Mouse (Mus musculus): ENCODE results near the gene Hnrnpl.

Hnrnpl gene

DNA sequence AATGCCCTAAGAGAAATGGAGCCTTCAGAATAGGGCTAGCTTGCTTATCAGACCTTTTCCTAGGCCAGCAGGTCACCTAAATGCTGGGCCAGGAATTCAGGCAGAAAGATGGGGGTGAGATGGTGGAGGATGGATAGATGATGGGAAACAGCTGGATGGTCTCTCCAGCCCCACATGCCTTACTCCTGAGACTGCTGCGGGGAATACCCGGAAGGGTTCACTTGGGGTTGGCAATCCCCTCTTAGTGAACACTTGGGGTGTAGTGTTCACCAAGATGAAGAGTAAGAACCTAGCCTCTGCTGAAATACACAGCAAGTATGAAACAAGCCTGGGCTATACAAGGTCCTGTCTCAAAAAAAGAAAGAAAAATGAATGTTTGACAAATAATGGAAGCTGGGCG is 19.1 kb upstream of the Hnrnpl start:
- in situ Hi-C loops (cut with MboI; ENCODE audit: low sequenced_read_pairs), result no loop called here

DNA sequence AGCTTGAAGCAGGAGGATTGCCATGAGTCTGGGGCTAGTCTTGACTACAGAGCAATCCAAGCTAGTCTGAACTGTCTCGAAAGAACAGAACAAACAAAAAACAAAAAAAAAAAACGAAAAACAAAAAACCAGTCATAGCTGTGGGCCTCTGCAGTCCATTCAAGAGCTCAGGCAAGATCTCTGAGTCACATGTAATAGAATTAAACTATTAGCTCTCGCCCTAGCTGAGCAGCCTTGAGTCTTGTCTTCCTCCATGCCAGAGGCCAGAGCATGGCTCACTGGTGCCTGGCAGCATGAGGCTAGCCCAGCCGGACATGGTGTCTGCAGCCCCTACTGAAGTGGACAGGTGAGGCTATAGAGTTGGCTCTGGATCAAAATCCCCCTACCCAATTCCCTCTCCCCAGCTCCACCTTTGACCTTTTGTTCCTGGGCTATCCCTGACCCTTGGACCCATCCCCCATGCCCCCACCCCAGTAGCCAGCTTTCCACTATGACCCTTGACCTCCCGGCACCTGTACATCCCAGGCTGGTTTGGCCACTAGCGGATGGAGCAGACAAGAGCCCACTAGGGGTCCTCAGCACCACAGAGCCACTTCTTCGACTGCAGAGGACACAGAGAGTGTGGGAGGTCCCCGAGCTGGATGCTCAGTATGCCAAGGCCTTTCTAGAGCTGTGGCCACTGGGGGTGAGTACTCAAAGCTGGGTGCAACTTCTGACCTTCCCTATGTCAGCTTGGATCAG is 18.1 kb upstream of the Hnrnpl start:
- in situ Hi-C loops (cut with MboI; ENCODE audit: low sequenced_read_pairs), result no loop called here

DNA sequence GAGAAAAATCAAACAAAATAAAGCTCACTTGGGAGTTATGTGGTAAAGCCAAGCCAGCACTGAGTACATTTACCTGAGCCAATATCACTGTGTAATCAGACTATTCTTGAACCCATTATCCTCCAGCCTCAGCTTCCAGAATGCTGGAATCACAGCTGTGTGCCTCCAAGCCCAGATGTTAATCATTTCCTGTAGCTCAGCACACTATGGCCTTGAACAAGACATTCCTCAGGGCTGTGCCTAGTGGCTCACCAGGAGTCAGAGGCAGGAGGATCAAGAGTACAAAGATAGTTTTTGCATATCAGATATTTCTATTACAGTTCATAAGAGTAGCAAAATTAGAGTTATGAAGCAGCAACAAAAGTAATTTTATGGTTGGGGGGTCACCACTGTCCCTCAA is 16.6 kb upstream of the Hnrnpl start:
- in situ Hi-C loops (cut with MboI; ENCODE audit: low sequenced_read_pairs), result no loop called here

DNA sequence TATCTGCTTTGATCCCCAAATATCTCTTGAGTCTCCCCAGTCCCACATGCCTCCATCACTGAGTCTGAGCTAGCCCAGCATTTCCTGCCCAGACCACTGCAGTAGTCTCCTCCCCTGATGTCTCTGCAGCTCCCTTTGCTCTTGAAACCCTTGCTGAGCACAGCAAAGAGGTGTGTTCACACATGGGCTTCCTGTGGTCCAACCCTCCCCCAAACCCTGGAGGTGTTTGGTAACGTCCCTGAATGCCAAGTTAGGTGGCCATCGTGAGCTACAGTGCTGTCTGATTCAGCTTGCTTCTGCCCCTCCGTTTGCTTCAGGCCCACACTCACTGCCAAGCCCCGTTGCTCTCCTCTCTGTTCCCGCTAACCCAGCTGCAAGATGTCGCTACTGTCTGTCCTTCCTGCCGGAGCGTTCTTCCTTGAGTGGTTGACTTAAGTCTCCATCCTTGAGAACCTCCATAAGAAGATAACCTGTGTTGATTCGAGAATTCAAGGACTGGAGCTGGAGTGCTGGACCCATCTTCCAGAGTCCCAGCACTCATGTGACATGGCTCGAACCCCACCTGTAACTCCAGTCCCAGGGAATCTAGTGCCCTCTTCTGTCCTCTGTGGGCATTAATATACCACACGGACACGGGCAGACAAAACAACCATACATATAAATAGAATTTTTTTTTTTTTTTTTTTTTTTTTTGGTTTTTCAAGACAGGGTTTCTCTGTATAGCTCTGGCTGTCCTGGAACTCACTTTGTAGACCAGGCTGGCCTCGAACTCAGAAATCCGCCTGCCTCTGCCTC is 15.8 kb upstream of the Hnrnpl start:
- in situ Hi-C loops (cut with MboI; ENCODE audit: low sequenced_read_pairs), result no loop called here

DNA sequence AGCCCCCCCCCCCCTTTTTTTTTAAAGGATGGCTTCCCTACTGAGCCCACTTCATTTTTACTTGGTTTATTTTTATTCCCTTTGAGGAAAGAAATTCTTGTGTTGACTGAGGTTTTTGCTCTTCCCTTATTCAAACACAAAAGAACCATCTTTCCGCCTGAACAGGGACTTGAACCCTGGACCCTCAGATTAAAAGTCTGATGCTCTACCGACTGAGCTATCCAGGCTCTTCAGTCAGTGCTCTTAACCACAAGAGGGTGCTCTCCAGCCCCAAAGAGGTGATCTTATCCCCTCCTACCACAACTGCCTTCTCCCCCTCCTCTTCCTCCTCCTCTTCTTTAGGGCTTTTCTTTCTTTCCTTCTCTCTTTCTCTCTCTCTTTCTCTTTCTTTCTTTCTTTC is 14.5 kb upstream of the Hnrnpl start:
- in situ Hi-C loops (cut with MboI; ENCODE audit: low sequenced_read_pairs), result no loop called here

DNA sequence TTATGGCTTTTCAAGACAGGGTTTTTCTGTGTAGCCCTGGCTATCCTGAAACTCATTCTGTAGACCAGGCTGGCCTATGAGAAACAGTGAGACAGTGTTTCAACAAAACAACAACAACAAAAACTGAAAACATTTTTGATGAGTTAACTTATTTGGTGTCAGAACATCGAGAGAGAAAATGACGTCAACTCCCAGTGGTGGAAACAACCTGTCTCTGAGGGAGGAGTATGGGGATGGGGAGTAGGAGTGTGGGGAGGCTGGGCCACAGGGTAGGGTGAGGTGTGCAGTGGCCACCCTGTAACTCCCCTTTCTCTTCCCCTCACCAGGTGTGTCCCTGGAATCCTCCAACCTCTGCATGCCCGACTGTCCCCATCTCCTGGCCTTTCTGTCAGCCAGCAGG is 13.8 kb upstream of the Hnrnpl start:
- in situ Hi-C loops (cut with MboI; ENCODE audit: low sequenced_read_pairs), result no loop called here

DNA sequence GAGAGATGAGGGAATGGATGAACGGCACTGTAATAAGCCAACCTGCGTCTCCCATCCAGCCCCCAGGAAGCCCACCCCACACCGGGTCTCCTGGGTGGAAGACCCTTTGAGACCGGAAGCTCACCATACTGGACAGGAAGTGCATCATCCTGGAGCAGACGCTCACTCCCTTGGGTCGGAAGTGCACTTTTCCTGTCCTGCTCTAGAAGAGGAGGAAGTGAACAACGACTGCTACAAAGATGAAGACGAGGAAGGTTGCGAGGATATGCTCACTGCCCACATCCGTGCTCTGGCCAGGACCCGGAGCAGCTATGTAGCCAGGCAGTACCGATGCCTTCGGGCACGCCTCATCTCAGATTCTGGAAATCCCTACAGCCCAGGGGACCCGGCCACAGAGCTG is 12.5 kb upstream of the Hnrnpl start:
- in situ Hi-C loops (cut with MboI; ENCODE audit: low sequenced_read_pairs), result no loop called here

- in situ Hi-C loops (cut with MboI; ENCODE audit: low sequenced_read_pairs), result no loop called here
These were observed 11.8 kb upstream of the Hnrnpl start for GRCm38 (mm10) chr7:28796562-28796975.

GRCm38 (mm10) chr7:28799994-28800393 is 8.3 kb upstream of the Hnrnpl start:
- in situ Hi-C loops (cut with MboI; ENCODE audit: low sequenced_read_pairs), result no loop called here

DNA sequence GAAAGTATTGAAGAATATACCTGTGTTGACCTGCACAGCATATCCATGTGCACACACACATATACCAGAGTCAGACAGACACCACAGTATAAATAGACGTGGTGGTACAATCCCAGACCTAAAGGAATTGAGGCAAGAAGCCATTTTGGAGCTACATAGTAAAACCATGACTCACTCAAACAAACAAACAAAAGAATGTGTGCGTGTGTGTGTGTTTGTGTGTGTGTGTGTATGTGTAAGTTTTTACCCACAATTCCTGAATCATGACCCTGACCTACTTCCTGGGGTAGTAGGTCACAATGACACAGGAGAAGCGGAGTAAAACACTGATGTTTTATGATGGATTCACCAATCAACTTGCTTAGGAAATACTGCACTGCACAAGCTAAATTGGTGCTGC is 6.9 kb upstream of the Hnrnpl start:
- in situ Hi-C loops (cut with MboI; ENCODE audit: low sequenced_read_pairs), result no loop called here

GRCm38 (mm10) chr7:28801901-28802670 is 6.3 kb upstream of the Hnrnpl start:
- in situ Hi-C loops (cut with MboI; ENCODE audit: low sequenced_read_pairs), result no loop called here

- in situ Hi-C loops (cut with MboI; ENCODE audit: low sequenced_read_pairs), result no loop called here
These were observed 5.3 kb upstream of the Hnrnpl start for GRCm38 (mm10) chr7:28802846-28803588.

GRCm38 (mm10) chr7:28803756-28804155 is 4.6 kb upstream of the Hnrnpl start:
- in situ Hi-C loops (cut with MboI; ENCODE audit: low sequenced_read_pairs), result no loop called here

DNA sequence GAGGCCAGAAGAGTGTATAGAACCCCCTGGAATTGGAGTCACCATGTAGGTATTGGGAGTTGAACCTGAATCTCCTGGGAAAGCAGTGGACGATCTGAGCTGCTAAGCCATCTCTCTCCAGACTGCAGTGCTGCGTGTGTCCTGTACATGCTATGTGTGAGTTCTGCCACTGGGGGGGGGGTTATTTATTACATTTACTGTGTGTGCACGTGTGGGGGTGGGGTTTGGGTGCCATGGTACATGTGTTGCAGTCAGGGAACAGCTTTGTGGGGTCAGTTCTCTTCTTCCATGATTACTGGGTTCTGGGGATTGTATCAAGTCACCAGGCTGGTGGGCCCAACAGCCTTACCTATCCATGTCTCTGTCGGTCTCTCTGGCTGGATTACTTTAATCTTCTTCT is 1.5 kb upstream of the Hnrnpl start:
- in situ Hi-C loops (cut with MboI; ENCODE audit: low sequenced_read_pairs), result no loop called here

DNA sequence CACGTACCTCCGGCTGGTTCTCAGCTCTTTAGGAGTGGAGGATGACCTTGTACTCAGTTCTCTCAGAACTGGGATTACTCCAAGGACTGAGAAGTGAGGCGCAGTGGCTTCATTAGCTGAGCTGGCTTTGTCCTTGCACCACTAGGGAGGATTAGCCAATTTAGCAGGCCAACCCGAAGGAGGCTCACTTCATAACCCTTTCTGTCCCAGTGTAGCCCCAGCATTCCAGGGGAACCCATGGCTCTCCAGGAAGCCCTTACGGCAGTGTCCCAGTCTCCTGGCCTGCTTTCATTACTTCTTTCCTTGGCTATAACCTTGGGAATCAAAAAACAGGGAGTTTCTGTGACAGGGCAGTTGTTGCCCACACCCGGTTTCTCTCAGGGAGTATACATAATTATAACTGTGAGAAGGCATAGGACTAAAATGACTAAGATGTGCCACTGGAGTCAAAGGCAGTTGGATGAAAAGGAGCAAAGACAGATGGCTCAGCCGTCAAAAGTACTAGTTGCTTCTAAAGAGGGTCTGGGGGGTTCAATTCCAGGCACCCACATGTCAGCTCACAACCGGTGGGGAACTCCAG is 610 bp upstream of the Hnrnpl start:
- in situ Hi-C loops (cut with MboI; ENCODE audit: low sequenced_read_pairs), result no loop called here

GRCm38 (mm10) chr7:28808957-28809393 is 634 bp downstream of the Hnrnpl start:
- in situ Hi-C loops (cut with MboI; ENCODE audit: low sequenced_read_pairs), result no loop called here

GRCm38 (mm10) chr7:28809401-28810089 is 1.2 kb downstream of the Hnrnpl start:
- in situ Hi-C loops (cut with MboI; ENCODE audit: low sequenced_read_pairs), result no loop called here

DNA sequence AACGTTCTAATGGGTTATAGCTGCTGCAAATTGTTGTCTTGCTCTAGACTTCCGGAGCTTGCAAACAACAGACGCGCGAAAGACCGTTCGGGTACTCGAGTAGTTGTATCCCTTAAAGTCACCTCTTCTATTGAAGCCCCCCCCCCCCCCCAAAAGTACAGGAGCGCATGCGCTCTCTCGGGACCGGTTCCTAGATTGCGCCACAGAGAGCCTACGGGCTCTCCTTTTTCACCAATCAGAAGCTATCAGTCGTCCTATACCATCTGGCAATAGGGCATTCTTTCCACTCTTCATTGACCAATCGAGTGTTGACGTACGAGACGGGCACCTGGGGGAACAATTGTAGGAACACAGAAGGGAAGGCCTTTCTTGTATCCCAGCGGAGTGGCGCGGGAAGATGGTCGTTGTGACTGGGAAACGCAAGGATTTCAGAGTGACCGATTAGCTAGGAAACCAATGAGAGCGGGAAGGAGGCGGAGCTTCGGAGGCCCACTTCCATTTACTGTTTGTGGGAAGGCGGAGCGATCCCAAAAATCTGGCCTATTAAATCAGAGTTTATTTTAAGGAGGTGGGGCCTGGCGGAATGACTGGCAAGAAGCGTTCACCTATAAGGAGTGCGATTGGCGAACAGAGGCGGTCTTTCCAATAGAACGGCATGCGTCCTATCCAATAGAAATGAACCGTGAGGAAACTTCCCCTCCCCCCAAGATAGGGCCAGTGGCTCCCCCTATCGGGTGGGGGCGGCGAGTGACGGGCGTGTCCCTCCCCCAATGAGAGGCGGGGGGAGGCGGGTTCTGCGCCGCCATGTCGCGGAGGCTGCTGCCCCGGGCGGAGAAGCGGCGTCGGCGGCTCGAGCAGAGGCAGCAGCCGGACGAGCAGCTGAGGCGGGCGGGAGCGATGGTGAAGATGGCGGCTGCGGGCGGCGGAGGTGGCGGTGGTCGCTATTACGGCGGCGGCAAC is 2.0 kb downstream of the Hnrnpl start:
- in situ Hi-C loops (cut with MboI; ENCODE audit: low sequenced_read_pairs), result no loop called here

GRCm38 (mm10) chr7:28811228-28811627 is 2.9 kb downstream of the Hnrnpl start:
- in situ Hi-C loops (cut with MboI; ENCODE audit: low sequenced_read_pairs), result no loop called here
